Mouse (Mus musculus): ENCODE measurements around the gene Ndufb6.

Ndufb6 gene

GRCm38 (mm10) chr4:40253766-40254165 lies 25.5 kb downstream of the Ndufb6 start:
- DNase-seq: no peak

- DNase-seq: no peak
Measured at GRCm38 (mm10) chr4:40250984-40251383, 28.2 kb downstream of the Ndufb6 start.

GRCm38 (mm10) chr4:40244035-40244434 lies 35.2 kb downstream of the Ndufb6 start:
- DNase-seq: no peak

GRCm38 (mm10) chr4:40243006-40243405 lies 36.2 kb downstream of the Ndufb6 start:
- DNase-seq: no peak

GRCm38 (mm10) chr4:40241928-40242327 lies 37.3 kb downstream of the Ndufb6 start:
- no peak for DNase-seq

GRCm38 (mm10) chr4:40240272-40240744 lies 38.9 kb downstream of the Ndufb6 start:
- no peak for DNase-seq

GRCm38 (mm10) chr4:40239409-40240271 lies 39.6 kb downstream of the Ndufb6 start, which contains the start of gene Ddx58:
Gene Ddx58, minus strand, starts transcription at chr4:40239828.
- DNase-seq: peak; percentile 42

- DNase-seq: peak; percentile 76
Measured at GRCm38 (mm10) chr4:40238483-40239408, 40.5 kb downstream of the Ndufb6 start.

GRCm38 (mm10) chr4:40236829-40237228 lies 42.4 kb downstream of the Ndufb6 start:
- DNase-seq: no peak

- no peak for DNase-seq
Measured at GRCm38 (mm10) chr4:40234256-40234655, 45.0 kb downstream of the Ndufb6 start.

GRCm38 (mm10) chr4:40233062-40233664 lies 46.1 kb downstream of the Ndufb6 start:
- no peak for DNase-seq

- no peak for DNase-seq
Measured at GRCm38 (mm10) chr4:40229723-40230122, 49.5 kb downstream of the Ndufb6 start.

GRCm38 (mm10) chr4:40227886-40228285 lies 51.3 kb downstream of the Ndufb6 start:
- DNase-seq: no peak

- no peak for DNase-seq
Measured at GRCm38 (mm10) chr4:40227131-40227530, 52.1 kb downstream of the Ndufb6 start.

GRCm38 (mm10) chr4:40226095-40226494 lies 53.1 kb downstream of the Ndufb6 start:
- no peak for DNase-seq

- DNase-seq: no peak
Measured at GRCm38 (mm10) chr4:40221876-40222585, 57.2 kb downstream of the Ndufb6 start.

- no peak for DNase-seq
Measured at GRCm38 (mm10) chr4:40221004-40221760, 58.0 kb downstream of the Ndufb6 start.
